Mouse (Mus musculus): ENCODE measurements at regions not wholly inside any gene's neighbourhood (a gene's known extent, or its start where the extent isn't known, plus 50 kb on each side); places are given as distances from the start of the nearest gene placed in this dataset.

- Histone ChIP-seq H3K9me3 (replicated peaks; ENCODE audit: control insufficient read depth, low read length) (no peaks in the 10 kb centered on the region), H3K4me3 (ENCODE audit: low read depth, low read length) (no peak overlapping the region), H3K27ac (ENCODE audit: low read depth) (peak overlapping the region; percentile 68), H3K4me2 (ENCODE audit: low read depth, low read length) (no peak overlapping the region), H3K4me1 (ENCODE audit: control insufficient read depth, insufficient read depth) (peaks cover 19% of the 10 kb centered on the region), H3K36me3 (replicated peaks; ENCODE audit: control insufficient read depth, insufficient read depth, low read length) (no peaks in the 10 kb centered on the region), H3K27me3 (ENCODE audit: control insufficient read depth, insufficient read depth, low read length) (no peaks in the 10 kb centered on the region), H3K9ac (replicated peaks; ENCODE audit: low read depth, low read length) (no peak overlapping the region)
- no peak for TF ChIP-seq EP300 (IDR thresholded peaks at IDR 0.05; ENCODE audit: low read depth)
- TF ChIP-seq CTCF (IDR thresholded peaks at IDR 0.05; ENCODE audit: low read depth) = no peak
- peak; percentile 74 for ATAC-seq (ENCODE audit: insufficient read depth, low read depth)
- DNase-seq (ENCODE audit: low spot score) = peak; percentile 66
- 1% methylated on average over 4 of the region's 4 CpGs for WGBS
Observed at GRCm38 (mm10) chr1:164552658-164553057, 94.5 kb upstream of the Atp1b1 start.

- Histone ChIP-seq H3K9ac (replicated peaks; ENCODE audit: low read depth, low read length) (no peak overlapping the region), H3K36me3 (replicated peaks; ENCODE audit: control insufficient read depth, insufficient read depth, low read length) (no peaks in the 10 kb centered on the region), H3K27ac (ENCODE audit: low read depth) (peak overlapping the region; percentile 63), H3K4me2 (ENCODE audit: low read depth, low read length) (no peak overlapping the region), H3K4me1 (ENCODE audit: control insufficient read depth, insufficient read depth) (peaks cover 19% of the 10 kb centered on the region), H3K27me3 (ENCODE audit: control insufficient read depth, insufficient read depth, low read length) (no peaks in the 10 kb centered on the region), H3K4me3 (ENCODE audit: low read depth, low read length) (no peak overlapping the region), H3K9me3 (replicated peaks; ENCODE audit: control insufficient read depth, low read length) (no peaks in the 10 kb centered on the region)
- TF ChIP-seq EP300 (IDR thresholded peaks at IDR 0.05; ENCODE audit: low read depth) = no peak
- TF ChIP-seq CTCF (IDR thresholded peaks at IDR 0.05; ENCODE audit: low read depth) = no peak
- no peak for DNase-seq (ENCODE audit: low spot score)
- WGBS = 47% methylated on average over 2 of the region's 2 CpGs
- peak; percentile 49; the same call in 1 of the 2 replicates for ATAC-seq (ENCODE audit: insufficient read depth, low read depth)
Observed at GRCm38 (mm10) chr1:164551019-164551418, 92.9 kb upstream of the Atp1b1 start.

DNA sequence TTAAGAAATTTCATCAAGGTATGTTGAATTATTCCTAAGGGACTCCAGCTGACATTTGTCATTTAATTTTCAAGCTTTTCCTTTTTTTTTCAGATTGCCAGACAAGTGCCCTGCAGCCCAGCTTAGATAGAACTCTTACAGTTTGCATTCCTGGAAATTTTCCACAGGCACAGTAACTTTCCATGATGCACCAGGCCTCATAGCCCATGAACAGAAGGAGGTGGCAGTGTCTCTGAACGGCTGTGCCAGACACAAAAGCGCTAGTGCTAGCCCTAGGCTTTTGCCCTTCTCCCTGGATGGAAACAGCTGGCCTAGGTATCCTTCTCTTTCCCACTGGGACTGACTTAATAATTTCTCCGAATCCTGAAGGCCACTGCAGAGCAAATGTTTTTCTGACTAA, 92.4 kb upstream of the Atp1b1 start:
- Histone ChIP-seq H3K9ac (replicated peaks; ENCODE audit: low read depth, low read length) (no peak overlapping the region), H3K27ac (ENCODE audit: low read depth) (peak overlapping the region; percentile 63), H3K4me2 (ENCODE audit: low read depth, low read length) (no peak overlapping the region), H3K4me3 (ENCODE audit: low read depth, low read length) (no peak overlapping the region), H3K36me3 (replicated peaks; ENCODE audit: control insufficient read depth, insufficient read depth, low read length) (no peaks in the 10 kb centered on the region), H3K9me3 (replicated peaks; ENCODE audit: control insufficient read depth, low read length) (no peaks in the 10 kb centered on the region), H3K4me1 (ENCODE audit: control insufficient read depth, insufficient read depth) (peaks cover 19% of the 10 kb centered on the region), H3K27me3 (ENCODE audit: control insufficient read depth, insufficient read depth, low read length) (no peaks in the 10 kb centered on the region)
- DNase-seq (ENCODE audit: low spot score) (peak; percentile 33), ATAC-seq (ENCODE audit: insufficient read depth, low read depth) (no peak)
- no peak for TF ChIP-seq CTCF (IDR thresholded peaks at IDR 0.05; ENCODE audit: low read depth)
- 63% methylated on average over 3 of the region's 3 CpGs for WGBS

- H3K27me3 ChIP-seq (ENCODE audit: control insufficient read depth, insufficient read depth, low read length) = no peaks in the 10 kb centered on the region
- H3K9me3 ChIP-seq (replicated peaks; ENCODE audit: control insufficient read depth, low read length) = no peaks in the 10 kb centered on the region
- H3K4me3 ChIP-seq (ENCODE audit: low read depth, low read length) = no peak overlapping the region
- TF ChIP-seq CTCF (IDR thresholded peaks at IDR 0.05; ENCODE audit: low read depth) (no peak), EP300 (IDR thresholded peaks at IDR 0.05; ENCODE audit: low read depth) (no peak)
- 50% methylated on average over 8 of the region's 8 CpGs for WGBS
- H3K9ac ChIP-seq (replicated peaks; ENCODE audit: low read depth, low read length) = no peak overlapping the region
- no peak overlapping the region for H3K4me2 ChIP-seq (ENCODE audit: low read depth, low read length)
- no peaks in the 10 kb centered on the region for H3K36me3 ChIP-seq (replicated peaks; ENCODE audit: control insufficient read depth, insufficient read depth, low read length)
- ATAC-seq (ENCODE audit: insufficient read depth, low read depth) (no peak), DNase-seq (ENCODE audit: low spot score) (no peak)
- no peak overlapping the region for H3K27ac ChIP-seq (ENCODE audit: low read depth)
- H3K4me1 ChIP-seq (ENCODE audit: control insufficient read depth, insufficient read depth) = peaks cover 20% of the 10 kb centered on the region
Observed at GRCm38 (mm10) chr1:164548071-164548470, 89.9 kb upstream of the Atp1b1 start.

GRCm38 (mm10) chr1:164545843-164546242, 87.7 kb upstream of the Atp1b1 start:
- ATAC-seq (ENCODE audit: insufficient read depth, low read depth) (no peak), DNase-seq (ENCODE audit: low spot score) (no peak)
- WGBS = 73% methylated on average over 4 of the region's 4 CpGs
- H3K4me3 ChIP-seq (ENCODE audit: low read depth, low read length) = no peak overlapping the region
- no peak overlapping the region for H3K9ac ChIP-seq (replicated peaks; ENCODE audit: low read depth, low read length)
- H3K27ac ChIP-seq (ENCODE audit: low read depth) = no peak overlapping the region
- H3K4me2 ChIP-seq (ENCODE audit: low read depth, low read length) = no peak overlapping the region
- H3K9me3 ChIP-seq (replicated peaks; ENCODE audit: control insufficient read depth, low read length) = no peaks in the 10 kb centered on the region
- H3K36me3 ChIP-seq (replicated peaks; ENCODE audit: control insufficient read depth, insufficient read depth, low read length) = no peaks in the 10 kb centered on the region
- no peak for TF ChIP-seq CTCF (IDR thresholded peaks at IDR 0.05; ENCODE audit: low read depth)
- TF ChIP-seq EP300 (IDR thresholded peaks at IDR 0.05; ENCODE audit: low read depth) = no peak
- H3K4me1 ChIP-seq (ENCODE audit: control insufficient read depth, insufficient read depth) = peaks cover 14% of the 10 kb centered on the region
- H3K27me3 ChIP-seq (ENCODE audit: control insufficient read depth, insufficient read depth, low read length) = no peaks in the 10 kb centered on the region

DNA sequence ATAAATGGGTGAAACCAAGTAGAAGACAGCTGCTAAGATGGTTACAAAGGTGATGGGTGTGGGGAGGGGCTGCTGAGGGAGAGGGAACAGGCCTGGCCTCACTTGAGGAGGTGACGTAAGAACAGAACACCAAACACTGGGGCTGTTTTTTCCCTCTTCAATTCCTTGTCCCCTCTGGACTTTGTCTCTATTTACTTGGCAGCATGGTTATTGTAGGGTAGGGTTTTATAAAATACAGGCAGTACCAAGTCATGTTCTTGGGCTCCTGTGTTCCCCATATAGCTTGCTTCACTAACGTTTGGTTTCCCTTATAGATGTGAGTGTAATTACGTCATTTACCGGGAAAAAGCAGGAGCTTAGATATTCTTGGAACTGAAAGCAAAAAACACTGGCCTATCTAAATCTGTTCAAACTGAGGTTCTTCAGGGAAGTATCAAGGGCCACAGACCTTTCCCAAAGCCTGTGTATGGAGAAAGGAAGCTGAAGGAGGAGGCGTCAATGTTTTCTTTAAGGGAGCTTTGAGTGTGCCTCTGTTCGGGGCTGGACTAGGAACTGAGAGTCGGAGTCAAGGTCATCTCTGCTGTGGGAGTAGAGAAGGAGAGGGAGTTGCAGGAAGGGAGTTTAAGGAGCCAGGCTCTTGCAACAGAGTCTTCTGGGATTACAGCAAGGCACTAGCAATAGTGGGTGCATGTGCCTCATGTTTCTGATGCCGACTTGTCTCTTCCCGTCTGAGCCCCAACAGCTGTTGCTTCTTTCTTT, 85.1 kb upstream of the Atp1b1 start:
- ATAC-seq (ENCODE audit: insufficient read depth, low read depth) (peak; percentile 41; the same call in 1 of the 2 replicates), DNase-seq (ENCODE audit: low spot score) (peak; percentile 20)
- WGBS = 36% methylated on average over 9 of the region's 9 CpGs
- Histone ChIP-seq H3K9me3 (replicated peaks; ENCODE audit: control insufficient read depth, low read length) (no peaks in the 10 kb centered on the region), H3K9ac (replicated peaks; ENCODE audit: low read depth, low read length) (no peak overlapping the region), H3K4me1 (ENCODE audit: control insufficient read depth, insufficient read depth) (peaks cover 6% of the 10 kb centered on the region; the same call in 1 of the 2 replicates), H3K4me3 (ENCODE audit: low read depth, low read length) (no peak overlapping the region), H3K27me3 (ENCODE audit: control insufficient read depth, insufficient read depth, low read length) (no peaks in the 10 kb centered on the region), H3K36me3 (replicated peaks; ENCODE audit: control insufficient read depth, insufficient read depth, low read length) (no peaks in the 10 kb centered on the region), H3K4me2 (ENCODE audit: low read depth, low read length) (no peak overlapping the region), H3K27ac (ENCODE audit: low read depth) (no peak overlapping the region; the same call in 1 of the 2 replicates)
- TF ChIP-seq CTCF (IDR thresholded peaks at IDR 0.05; ENCODE audit: low read depth) = no peak
- no peak for TF ChIP-seq EP300 (IDR thresholded peaks at IDR 0.05; ENCODE audit: low read depth)
